Mouse (Mus musculus): ENCODE data around the gene Hist3h2a. TPM values are rescaled to one million over a fixed set of nuclear protein-coding genes. Genes with fewer than 3 reads are reported as not detected.

Gene Hist3h2a
- total RNA-seq, 2 experiments from 2014 or later = 9.1 to 11.1 TPM

- no peak for DNase-seq (ENCODE audit: low spot score)
Observed at GRCm38 (mm10) chr11:58967346-58967745, 12.9 kb downstream of the Hist3h2a start.

GRCm38 (mm10) chr11:58968551-58968950 lies 14.1 kb downstream of the Hist3h2a start:
- DNase-seq (ENCODE audit: low spot score) = no peak

- no peak for DNase-seq (ENCODE audit: low spot score)
Observed at GRCm38 (mm10) chr11:58969027-58969426, 14.5 kb downstream of the Hist3h2a start.

- DNase-seq (ENCODE audit: low spot score) = no peak
Observed at GRCm38 (mm10) chr11:58969659-58970058, 15.2 kb downstream of the Hist3h2a start.

- DNase-seq (ENCODE audit: low spot score) = no peak
Observed at GRCm38 (mm10) chr11:58970831-58971530, 16.5 kb downstream of the Hist3h2a start.

GRCm38 (mm10) chr11:58971796-58972195 lies 17.3 kb downstream of the Hist3h2a start:
- DNase-seq (ENCODE audit: low spot score) = no peak

GRCm38 (mm10) chr11:58974414-58974813 lies 19.9 kb downstream of the Hist3h2a start:
- DNase-seq (ENCODE audit: low spot score) = no peak

- DNase-seq (ENCODE audit: low spot score) = no peak
Observed at GRCm38 (mm10) chr11:58977150-58977549, 22.7 kb downstream of the Hist3h2a start.

- DNase-seq (ENCODE audit: low spot score) = no peak
Observed at GRCm38 (mm10) chr11:58977607-58978026, 23.1 kb downstream of the Hist3h2a start.

- DNase-seq (ENCODE audit: low spot score) = peak; percentile 57
Observed at GRCm38 (mm10) chr11:58978027-58978705, 23.7 kb downstream of the Hist3h2a start, which contains the start of gene Trim11. TSS of gene Trim11 (plus strand) at chr11:58978093.

GRCm38 (mm10) chr11:58978706-58979030 lies 24.2 kb downstream of the Hist3h2a start:
- no peak for DNase-seq (ENCODE audit: low spot score)

GRCm38 (mm10) chr11:58979183-58979582 lies 24.7 kb downstream of the Hist3h2a start:
- DNase-seq (ENCODE audit: low spot score) = no peak

GRCm38 (mm10) chr11:58979661-58980060 lies 25.2 kb downstream of the Hist3h2a start:
- peak; percentile 43 for DNase-seq (ENCODE audit: low spot score)

GRCm38 (mm10) chr11:58980381-58980990 lies 26.0 kb downstream of the Hist3h2a start:
- no peak for DNase-seq (ENCODE audit: low spot score)

- peak; percentile 84 for DNase-seq (ENCODE audit: low spot score)
Observed at GRCm38 (mm10) chr11:58981541-58982447, 27.3 kb downstream of the Hist3h2a start.

GRCm38 (mm10) chr11:58982471-58983097 lies 28.1 kb downstream of the Hist3h2a start:
- DNase-seq (ENCODE audit: low spot score) = no peak

- no peak for DNase-seq (ENCODE audit: low spot score)
Observed at GRCm38 (mm10) chr11:58983691-58984341, 29.3 kb downstream of the Hist3h2a start.

GRCm38 (mm10) chr11:58984657-58985056 lies 30.2 kb downstream of the Hist3h2a start:
- no peak for DNase-seq (ENCODE audit: low spot score)

GRCm38 (mm10) chr11:58985299-58985917 lies 30.9 kb downstream of the Hist3h2a start:
- DNase-seq (ENCODE audit: low spot score) = no peak

- no peak for DNase-seq (ENCODE audit: low spot score)
Observed at GRCm38 (mm10) chr11:58989166-58989565, 34.7 kb downstream of the Hist3h2a start.
